Mouse (Mus musculus) embryo, embryonic 10.5 days (tissue): ENCODE measurements around the gene Ets1.
A peak's percentile ranks its signal among the peaks of the same experiment; 100 is the strongest.

Experiments
- DNase-seq: peaks from one replicate; pipeline ENCODE4 v3.0.0-alpha.2; 2015; ENCODE audit warnings: low spot score

Ets1 gene

GRCm38 (mm10) chr9:32712383-32712910, 76.4 kb downstream of the Ets1 start:
- no peak for DNase-seq

GRCm38 (mm10) chr9:32713106-32713505, 77.1 kb downstream of the Ets1 start:
- DNase-seq, result no peak

- no peak for DNase-seq
These were observed 77.8 kb downstream of the Ets1 start for GRCm38 (mm10) chr9:32713790-32714189.

GRCm38 (mm10) chr9:32714487-32714886, 78.5 kb downstream of the Ets1 start:
- no peak for DNase-seq

- DNase-seq, result peak; percentile 49
These were observed 79.9 kb downstream of the Ets1 start for GRCm38 (mm10) chr9:32715806-32716466.

- DNase-seq, result no peak
These were observed 81.4 kb downstream of the Ets1 start for GRCm38 (mm10) chr9:32717268-32717920.

GRCm38 (mm10) chr9:32717931-32718820, 82.2 kb downstream of the Ets1 start:
- no peak for DNase-seq

- no peak for DNase-seq
These were observed 82.8 kb downstream of the Ets1 start for GRCm38 (mm10) chr9:32718868-32719267.

- no peak for DNase-seq
These were observed 83.9 kb downstream of the Ets1 start for GRCm38 (mm10) chr9:32719941-32720263.

- DNase-seq, result peak; percentile 90
These were observed 84.4 kb downstream of the Ets1 start for GRCm38 (mm10) chr9:32720264-32721031.

GRCm38 (mm10) chr9:32721081-32721480, 85.1 kb downstream of the Ets1 start:
- DNase-seq, result peak; percentile 50

GRCm38 (mm10) chr9:32722205-32722604, 86.2 kb downstream of the Ets1 start:
- no peak for DNase-seq

- DNase-seq, result no peak
These were observed 86.9 kb downstream of the Ets1 start for GRCm38 (mm10) chr9:32722969-32723368.

- no peak for DNase-seq
These were observed 88.3 kb downstream of the Ets1 start for GRCm38 (mm10) chr9:32724131-32724825.

GRCm38 (mm10) chr9:32725902-32726301, 89.9 kb downstream of the Ets1 start:
- DNase-seq, result no peak

GRCm38 (mm10) chr9:32726595-32726994, 90.6 kb downstream of the Ets1 start:
- no peak for DNase-seq

GRCm38 (mm10) chr9:32727058-32727457, 91.0 kb downstream of the Ets1 start:
- no peak for DNase-seq

GRCm38 (mm10) chr9:32728306-32728705, 92.3 kb downstream of the Ets1 start:
- no peak for DNase-seq

- no peak for DNase-seq
These were observed 92.8 kb downstream of the Ets1 start for GRCm38 (mm10) chr9:32728806-32729205.

GRCm38 (mm10) chr9:32729207-32729606, 93.2 kb downstream of the Ets1 start:
- DNase-seq, result no peak

- DNase-seq, result no peak
These were observed 94.1 kb downstream of the Ets1 start for GRCm38 (mm10) chr9:32730001-32730655.
